Mouse (Mus musculus) left cerebral cortex, adult 11 months (tissue): ENCODE data around the gene Zfp451.
"Not testable (repeated sequence)": the region's sequence is repeated elsewhere in the genome, so short reads cannot be mapped to it uniquely, and the experiment has no call there.

Experiments
- DNase-seq: peaks from one replicate; pipeline ENCODE4 v3.0.0; 2022; ENCODE audit warnings: low spot score

Zfp451 gene

GRCm38 (mm10) chr1:33813868-33814794 is at the start of gene Zfp451:
TSS of gene Zfp451 (minus strand) at chr1:33814595.
- DNase-seq: peak; percentile 77

DNA sequence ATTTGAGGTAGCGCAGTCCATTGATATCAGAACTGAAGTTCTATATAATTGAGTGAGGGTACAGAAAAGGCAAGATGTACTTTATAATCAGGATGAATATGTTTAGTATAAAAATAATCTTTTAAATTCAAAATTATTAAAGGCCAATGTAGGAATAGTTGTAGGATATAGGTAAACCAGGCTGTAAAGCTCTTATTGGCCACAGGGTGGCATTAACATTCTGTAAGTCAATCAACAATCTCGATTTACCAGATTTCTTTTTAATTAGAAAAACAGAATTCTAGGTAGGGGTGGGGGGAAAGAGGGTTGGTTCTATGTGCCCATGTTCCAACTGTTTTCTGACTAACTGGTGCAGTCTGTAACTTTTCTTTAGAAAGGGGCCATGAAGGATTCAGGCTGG is 32.4 kb upstream of the Zfp451 start:
- DNase-seq: no peak

DNA sequence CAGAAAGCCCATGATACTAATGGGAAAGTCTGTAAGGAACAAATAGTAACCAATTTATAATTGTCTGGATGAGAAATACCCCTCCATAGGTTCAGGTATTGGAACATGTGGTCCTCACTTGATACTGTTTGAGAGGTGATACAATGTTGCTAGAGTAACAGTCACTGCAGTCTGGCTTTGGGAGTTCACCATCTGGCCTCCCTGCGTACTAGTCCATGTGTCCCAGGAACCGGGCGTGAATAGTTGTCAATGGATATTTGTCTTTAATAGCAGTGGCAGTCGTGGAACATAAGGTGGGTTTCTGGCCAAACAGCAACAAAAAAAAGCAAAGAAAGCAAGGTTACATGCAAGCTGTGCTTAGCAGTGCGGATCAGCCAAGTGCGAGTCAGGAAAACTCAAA is 29.4 kb upstream of the Zfp451 start:
- no peak for DNase-seq

- DNase-seq: not testable (repeated sequence)
Observed at GRCm38 (mm10) chr1:33838952-33839351, 24.6 kb upstream of the Zfp451 start.

GRCm38 (mm10) chr1:33830586-33830985 is 16.2 kb upstream of the Zfp451 start:
- DNase-seq: no peak

GRCm38 (mm10) chr1:33817931-33818330 is 3.5 kb upstream of the Zfp451 start:
- DNase-seq: no peak

- no peak for DNase-seq
Observed at GRCm38 (mm10) chr1:33813495-33813867, 914 bp downstream of the Zfp451 start.

DNA sequence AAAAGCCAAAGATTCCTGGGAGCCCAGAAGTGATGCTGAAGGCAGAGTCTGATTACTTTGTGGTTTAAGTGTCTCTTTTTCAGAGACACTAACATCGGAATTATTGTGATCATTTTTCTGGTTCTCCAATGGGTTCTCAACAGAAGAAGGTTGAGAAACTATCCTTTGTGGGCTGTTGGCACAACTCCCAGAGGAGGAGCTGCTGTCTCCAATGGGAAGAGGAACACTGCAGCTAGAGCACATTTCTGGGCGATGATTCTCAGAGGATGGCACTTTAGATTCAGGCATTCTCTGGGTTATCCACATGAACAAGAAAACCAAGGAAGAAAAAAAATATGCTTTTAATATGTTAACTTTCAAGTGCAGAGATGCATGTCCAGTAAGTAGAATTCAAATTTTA is 11.1 kb downstream of the Zfp451 start:
- no peak for DNase-seq

- no peak for DNase-seq
Observed at GRCm38 (mm10) chr1:33799620-33800019, 14.8 kb downstream of the Zfp451 start.

- no peak for DNase-seq
Observed at GRCm38 (mm10) chr1:33788493-33788892, 25.9 kb downstream of the Zfp451 start.

DNA sequence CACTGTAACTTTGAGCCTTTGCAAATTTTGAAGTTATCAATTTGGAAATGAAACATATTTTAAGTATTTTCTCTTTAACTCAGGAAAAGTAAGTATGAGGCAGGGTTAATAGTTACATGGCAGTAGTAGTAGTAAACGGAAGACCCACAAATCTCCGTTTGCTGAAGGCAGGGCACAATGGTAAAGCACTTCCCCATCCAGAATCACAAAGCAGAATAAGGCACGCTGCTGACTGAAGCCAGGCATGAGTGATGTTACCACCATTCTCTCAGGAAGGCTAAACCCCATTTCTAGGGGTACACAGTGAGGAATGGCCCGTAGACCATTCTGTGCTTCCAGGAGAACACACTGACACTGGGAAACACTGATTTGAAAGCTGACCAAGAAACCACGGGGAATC is 26.3 kb downstream of the Zfp451 start:
- no peak for DNase-seq

- DNase-seq: no peak
Observed at GRCm38 (mm10) chr1:33784561-33784960, 29.8 kb downstream of the Zfp451 start.

GRCm38 (mm10) chr1:33776175-33776611 is 38.2 kb downstream of the Zfp451 start:
- DNase-seq: no peak

GRCm38 (mm10) chr1:33772106-33772505 is 42.3 kb downstream of the Zfp451 start:
- DNase-seq: no peak

GRCm38 (mm10) chr1:33771621-33772020 is 42.8 kb downstream of the Zfp451 start:
- no peak for DNase-seq

DNA sequence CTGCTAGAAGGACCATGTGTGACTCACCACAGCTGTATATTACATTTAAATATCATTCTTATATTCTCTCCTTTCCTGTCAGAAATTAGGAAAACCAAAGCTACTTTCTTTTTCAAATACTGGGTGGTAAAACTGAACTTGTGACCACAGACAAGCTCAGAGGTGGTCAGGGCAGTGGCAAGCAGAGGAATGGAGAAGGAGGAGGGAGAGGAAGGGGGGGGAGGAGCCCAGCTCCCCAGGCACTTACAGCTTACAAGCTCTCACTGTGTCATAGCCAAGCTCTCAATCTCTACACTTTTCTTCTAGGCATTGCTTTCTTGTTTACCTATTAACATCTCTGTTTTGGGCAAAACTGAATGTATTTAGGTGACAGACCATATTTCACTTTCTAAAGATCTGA is 45.6 kb downstream of the Zfp451 start:
- no peak for DNase-seq

GRCm38 (mm10) chr1:33768091-33768787 is 46.2 kb downstream of the Zfp451 start:
- no peak for DNase-seq

DNA sequence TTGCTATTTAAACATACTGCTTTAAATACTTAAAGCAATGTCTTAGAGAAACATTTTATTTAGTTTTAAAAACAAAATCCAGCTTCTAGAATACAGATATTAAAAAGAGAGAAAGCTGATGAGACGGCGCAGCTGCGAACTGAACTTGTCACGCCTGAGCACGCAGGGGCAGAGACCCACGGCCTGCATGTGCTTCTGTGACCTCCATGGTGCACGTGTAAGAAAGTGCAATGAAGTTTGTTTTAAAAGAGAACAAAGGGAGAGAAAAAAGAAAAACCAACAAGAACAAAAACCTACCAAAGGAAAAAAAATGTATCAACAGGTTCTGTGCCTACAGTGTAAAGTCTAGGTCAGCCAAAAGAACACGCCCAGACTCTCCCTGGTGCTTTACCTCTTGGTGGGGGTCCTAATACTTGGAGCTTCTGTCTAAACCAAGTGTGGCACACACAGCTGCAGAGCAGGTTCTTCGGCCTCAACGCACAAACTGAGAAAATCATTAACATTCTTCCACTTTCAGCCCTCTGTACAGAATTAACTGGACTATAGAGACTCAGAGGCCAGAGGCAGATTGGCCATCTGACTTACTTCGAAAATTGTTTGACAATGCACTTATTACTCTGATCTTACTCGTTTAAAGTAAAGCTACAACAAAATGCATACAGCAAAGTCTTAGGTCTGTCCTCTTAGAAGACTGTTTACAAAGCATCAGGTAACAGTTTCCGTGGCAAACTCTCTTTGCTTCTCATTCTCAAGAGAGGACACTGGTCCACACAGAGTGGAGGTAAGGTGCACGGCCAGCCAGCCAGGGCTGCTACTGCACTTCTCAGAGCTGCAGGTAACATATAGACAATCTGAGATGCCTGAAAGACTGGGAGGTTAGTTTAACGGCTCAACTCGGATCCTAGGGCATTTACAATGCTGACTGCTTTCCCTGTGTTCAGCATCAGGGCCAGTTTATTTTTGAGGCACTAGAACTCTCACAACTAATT is 47.6 kb downstream of the Zfp451 start:
- no peak for DNase-seq

- DNase-seq: no peak
Observed at GRCm38 (mm10) chr1:33765468-33766080, 48.8 kb downstream of the Zfp451 start.

GRCm38 (mm10) chr1:33763826-33764225 is 50.6 kb downstream of the Zfp451 start:
- DNase-seq: no peak

- no peak for DNase-seq
Observed at GRCm38 (mm10) chr1:33758488-33758887, 55.9 kb downstream of the Zfp451 start.
